Mouse (Mus musculus) forebrain, embryonic 11.5 days (tissue): ENCODE results near the gene Rab43. TPM values are rescaled to one million over a fixed set of nuclear protein-coding genes. Genes with fewer than 3 reads are reported as not detected.

ENCODE experiments used
- ATAC-seq: fragments of 200-750 bp; cut with Nextera tagmentation; replicated peaks from 2 replicates; pipeline ENCODE4 v1.8.0; 2017; ENCODE audit warnings: moderate TSS enrichment; ENCODE audit not compliant: low FRiP score
- DNase-seq: peaks from one replicate; pipeline ENCODE4 v3.0.0-alpha.2; 2017; ENCODE audit warnings: low spot score
- H3K27ac ChIP-seq: fragments of 300-500 bp; sonication (generic); 2 replicates; pipeline ENCODE4 v1.5.1; 2014; ENCODE audit warnings: low read depth, low read length
- H3K27me3 ChIP-seq: fragments of 300-500 bp; sonication (generic); 2 replicates; pipeline ENCODE4 v1.6.1; 2014; ENCODE audit warnings: mild to moderate bottlenecking, low read length, mixed read lengths; ENCODE audit not compliant: control insufficient read depth, insufficient read depth
- H3K36me3 ChIP-seq: fragments of 300-500 bp; sonication (generic); 2 replicates; pipeline ENCODE4 v1.6.1; 2014; ENCODE audit warnings: mild to moderate bottlenecking, low read length, moderate library complexity, mixed read lengths; ENCODE audit not compliant: control insufficient read depth, insufficient read depth
- H3K4me1 ChIP-seq: fragments of 300-500 bp; sonication (generic); replicated peaks from 2 replicates; pipeline ENCODE4 v1.6.1; 2014; ENCODE audit warnings: low read length, mixed read lengths; ENCODE audit not compliant: control insufficient read depth, insufficient read depth
- H3K4me2 ChIP-seq: fragments of 300-500 bp; sonication (generic); 2 replicates; pipeline ENCODE4 v1.6.1; 2014; ENCODE audit warnings: low read depth, mild to moderate bottlenecking, low read length, moderate library complexity, mixed read lengths; ENCODE audit not compliant: severe bottlenecking
- H3K4me3 ChIP-seq: fragments of 300-500 bp; sonication (generic); 2 replicates; pipeline ENCODE4 v1.5.1; 2014; ENCODE audit warnings: low read depth, low read length
- H3K9ac ChIP-seq: fragments of 300-500 bp; sonication (generic); 2 replicates; pipeline ENCODE4 v1.6.1; 2014; ENCODE audit warnings: low read length
- H3K9me3 ChIP-seq: fragments of 300-500 bp; sonication (generic); 2 replicates; pipeline ENCODE4 v1.6.1; 2016; ENCODE audit warnings: low read length, mixed read lengths; ENCODE audit not compliant: control insufficient read depth
- WGBS: fragments of 180-500 bp; shearing (Covaris S2); extraction: QIAGEN DNeasy Blood & Tissue Kit; methylation state at CpG from one replicate; pipeline ENCODE4 v1.1.7; 2014; 5-methylcytosine and 5-hydroxymethylcytosine counted together
- polyA plus RNA-seq: library from polyadenylated mRNA; unstranded; fragments of >200 nt; fragmentation: Nextera tagmentation; extraction: Ambion mirVana; gene quantifications from 2 replicates; pipeline ENCODE4 v1.2.1, GENCODE M21; 2014

The Rab43 gene
- polyA plus RNA-seq, 1 experiment from 2014 or later = 9.4 TPM

GRCm38 (mm10) chr6:87845031-87845695, 33.2 kb upstream of the Rab43 start:
- no peak overlapping the region for H3K4me2 ChIP-seq
- no peaks in the 10 kb centered on the region for H3K9me3 ChIP-seq
- no peak for DNase-seq
- H3K27me3 ChIP-seq = no peaks in the 10 kb centered on the region
- H3K9ac ChIP-seq = no peak overlapping the region
- ATAC-seq = no peak
- 95% methylated on average over 13 of the region's 13 CpGs for WGBS
- no peak overlapping the region for H3K4me3 ChIP-seq
- H3K4me1 ChIP-seq = peaks cover 8% of the 10 kb centered on the region
- no peak overlapping the region for H3K27ac ChIP-seq
- peaks cover 12% of the 10 kb centered on the region for H3K36me3 ChIP-seq

- no peaks in the 10 kb centered on the region for H3K27me3 ChIP-seq
- H3K4me2 ChIP-seq = no peak overlapping the region
- WGBS = 14% methylated on average over 1 of the region's 1 CpGs
- no peak overlapping the region for H3K9ac ChIP-seq
- H3K9me3 ChIP-seq = no peaks in the 10 kb centered on the region
- DNase-seq = no peak
- ATAC-seq = no peak
- H3K36me3 ChIP-seq = peaks cover 12% of the 10 kb centered on the region
- H3K27ac ChIP-seq = no peak overlapping the region
- no peaks in the 10 kb centered on the region for H3K4me1 ChIP-seq
- no peak overlapping the region for H3K4me3 ChIP-seq
Measured at GRCm38 (mm10) chr6:87842254-87842653, 30.3 kb upstream of the Rab43 start.

- no peaks in the 10 kb centered on the region for H3K27me3 ChIP-seq
- no peak overlapping the region for H3K4me2 ChIP-seq
- whole genome bisulfite sequencing = 88% methylated on average over 8 of the region's 8 CpGs
- DNase-seq (no peak), ATAC-seq (no peak)
- H3K9ac ChIP-seq = no peak overlapping the region
- H3K27ac ChIP-seq = no peak overlapping the region
- no peak overlapping the region for H3K4me3 ChIP-seq
- no peaks in the 10 kb centered on the region for H3K4me1 ChIP-seq
- peaks cover 12% of the 10 kb centered on the region for H3K36me3 ChIP-seq
- no peaks in the 10 kb centered on the region for H3K9me3 ChIP-seq
Measured at GRCm38 (mm10) chr6:87841635-87842034, 29.7 kb upstream of the Rab43 start.

GRCm38 (mm10) chr6:87839797-87840341, 27.9 kb upstream of the Rab43 start:
- ATAC-seq (no peak), DNase-seq (no peak)
- H3K36me3 ChIP-seq = peaks cover 6% of the 10 kb centered on the region
- H3K27me3 ChIP-seq = no peaks in the 10 kb centered on the region
- 72% methylated on average over 11 of the region's 11 CpGs for WGBS
- no peak overlapping the region for H3K27ac ChIP-seq
- no peak overlapping the region for H3K4me3 ChIP-seq
- no peak overlapping the region for H3K9ac ChIP-seq
- no peaks in the 10 kb centered on the region for H3K4me1 ChIP-seq
- no peaks in the 10 kb centered on the region for H3K9me3 ChIP-seq
- no peak overlapping the region for H3K4me2 ChIP-seq

GRCm38 (mm10) chr6:87838551-87839197, 26.7 kb upstream of the Rab43 start, which contains the start of gene Isy1:
Gene Isy1, minus strand, starts transcription at chr6:87838798.
- ATAC-seq (peak; percentile 96), DNase-seq (peak; percentile 94)
- peak within 1 kb of the TSS; percentile 89 for H3K9ac ChIP-seq
- H3K27me3 ChIP-seq = no peaks in the 10 kb centered on the region
- H3K36me3 ChIP-seq = peaks cover 3% of the 10 kb centered on the region
- no peaks in the 10 kb centered on the region for H3K9me3 ChIP-seq
- peak within 1 kb of the TSS; percentile 73 for H3K4me3 ChIP-seq
- peak within 1 kb of the TSS; percentile 79 for H3K4me2 ChIP-seq
- under 1% methylated on average over 46 of the region's 46 CpGs for WGBS
- H3K27ac ChIP-seq = peak within 1 kb of the TSS; percentile 88
- no peaks in the 10 kb centered on the region for H3K4me1 ChIP-seq

GRCm38 (mm10) chr6:87835695-87836094, 23.7 kb upstream of the Rab43 start, which contains the start of gene Gm45140:
Gene Gm45140, minus strand, starts transcription at chr6:87835795.
- Histone ChIP-seq H3K9ac (no peak within 1 kb of the TSS), H3K4me2 (no peak within 1 kb of the TSS), H3K36me3 (no peaks in the 10 kb centered on the region; the same call in 1 of the 2 replicates), H3K4me3 (no peak within 1 kb of the TSS), H3K4me1 (no peaks in the 10 kb centered on the region), H3K27me3 (no peaks in the 10 kb centered on the region), H3K27ac (no peak within 1 kb of the TSS), H3K9me3 (no peaks in the 10 kb centered on the region)
- WGBS = 93% methylated on average over 7 of the region's 7 CpGs
- DNase-seq = no peak
- no peak for ATAC-seq

GRCm38 (mm10) chr6:87820366-87820765, 8.4 kb upstream of the Rab43 start:
- no peaks in the 10 kb centered on the region for H3K9me3 ChIP-seq
- WGBS = 100% methylated on average over 2 of the region's 2 CpGs
- ATAC-seq (no peak), DNase-seq (no peak)
- H3K9ac ChIP-seq = no peak overlapping the region
- H3K4me2 ChIP-seq = no peak overlapping the region
- H3K4me3 ChIP-seq = no peak overlapping the region
- no peaks in the 10 kb centered on the region for H3K4me1 ChIP-seq
- H3K36me3 ChIP-seq = peaks cover 15% of the 10 kb centered on the region; the same call in 1 of the 2 replicates
- no peak overlapping the region for H3K27ac ChIP-seq
- no peaks in the 10 kb centered on the region for H3K27me3 ChIP-seq

GRCm38 (mm10) chr6:87814486-87814885, 2.5 kb upstream of the Rab43 start:
- no peak overlapping the region for H3K27ac ChIP-seq
- H3K4me1 ChIP-seq = no peaks in the 10 kb centered on the region; the same call in 1 of the 2 replicates
- no peak overlapping the region for H3K4me3 ChIP-seq
- H3K4me2 ChIP-seq = no peak overlapping the region
- ATAC-seq (no peak), DNase-seq (no peak)
- H3K9ac ChIP-seq = no peak overlapping the region
- peaks cover 7% of the 10 kb centered on the region; the same call in 1 of the 2 replicates for H3K36me3 ChIP-seq
- H3K9me3 ChIP-seq = no peaks in the 10 kb centered on the region
- 90% methylated on average over 5 of the region's 5 CpGs for WGBS
- H3K27me3 ChIP-seq = no peaks in the 10 kb centered on the region
